Mouse (Mus musculus) CH12.LX (cell line): Measurements from ENCODE around the gene Zkscan1. TPM values are rescaled to one million over a fixed set of nuclear protein-coding genes. Genes with fewer than 3 reads are reported as not detected.

Experiments
- DNase-seq: peaks from one replicate; pipeline ENCODE4 v3.0.0-alpha.2; 2013; ENCODE audit errors: extremely low read depth
- H3K27ac ChIP-seq: 2 replicates; pipeline ENCODE4 v1.5.1; 2012; ENCODE audit warnings: low read depth, mild to moderate bottlenecking, control low read depth, moderate library complexity; ENCODE audit not compliant: insufficient read depth
- H3K27me3 ChIP-seq: replicated peaks from 2 replicates; pipeline ENCODE3; 2012; ENCODE audit warnings: inconsistent platforms
- H3K36me3 ChIP-seq, 2 experiments: replicated peaks in 1 of 2; 2 replicates each; pipeline versions ENCODE3 to v1.6.1; 2012; ENCODE audit warnings: inconsistent platforms in 1 of 2, low read length in 1 of 2, mild to moderate bottlenecking in 1 of 2, mixed read lengths in 1 of 2, moderate library complexity in 1 of 2; ENCODE audit not compliant: control insufficient read depth in 1 of 2, insufficient read depth in 1 of 2
- H3K4me1 ChIP-seq, 2 experiments: 2 replicates each; pipeline ENCODE4 v1.6.1; 2012; ENCODE audit warnings: inconsistent platforms in 1 of 2, moderate library complexity in 1 of 2; ENCODE audit not compliant: insufficient read depth in 2 of 2, control insufficient read depth in 1 of 2
- H3K4me2 ChIP-seq: 2 replicates; pipeline ENCODE4 v1.6.1; 2012; ENCODE audit warnings: low read depth, mild to moderate bottlenecking, control low read depth; ENCODE audit not compliant: poor library complexity, insufficient read depth, severe bottlenecking
- H3K4me3 ChIP-seq, 3 experiments: fragments of 150-350 bp in 1 of 3; sonication (generic) in 1 of 3; replicated peaks in 1 of 3; 2 replicates each; pipeline versions ENCODE3 to v1.5.1; 2011 to 2012; ENCODE audit warnings: low read depth in 2 of 3, low read length in 2 of 3, mild to moderate bottlenecking in 2 of 3, moderate library complexity in 2 of 3, control low read depth in 1 of 3, improper control_type of control experiment in 1 of 3, inconsistent platforms in 1 of 3, mixed read lengths in 1 of 3; ENCODE audit not compliant: poor library complexity in 1 of 3
- H3K79me2 ChIP-seq: replicated peaks from 2 replicates; pipeline ENCODE4 v1.6.1; 2012; ENCODE audit warnings: mild to moderate bottlenecking, moderate library complexity; ENCODE audit not compliant: control insufficient read depth, poor library complexity, insufficient read depth, severe bottlenecking; ENCODE audit errors: extremely low read depth
- H3K9ac ChIP-seq: 2 replicates; pipeline ENCODE4 v1.6.1; 2012; ENCODE audit warnings: low read depth, mild to moderate bottlenecking, control low read depth, moderate library complexity; ENCODE audit not compliant: insufficient read depth
- H3K9me3 ChIP-seq: replicated peaks from 2 replicates; pipeline ENCODE3; 2012; ENCODE audit warnings: low read length, inconsistent platforms, mixed read lengths
- BHLHE40 ChIP-seq: IDR thresholded peaks from 2 replicates; pipeline ENCODE4 v1.6.1; 2011; ENCODE audit warnings: mild to moderate bottlenecking, low read depth, low read length, improper control_type of control experiment
- CHD2 ChIP-seq: IDR thresholded peaks from 2 replicates; pipeline ENCODE4 v1.6.1; 2011; ENCODE audit warnings: low read length, improper control_type of control experiment
- EP300 ChIP-seq: IDR thresholded peaks from 2 replicates; pipeline ENCODE4 v1.6.1; 2011; ENCODE audit warnings: low read length, improper control_type of control experiment
- ETS1 ChIP-seq: conservative IDR thresholded peaks from 2 replicates; pipeline ENCODE4 v1.6.1; 2012; ENCODE audit warnings: low read depth, mild to moderate bottlenecking, inconsistent platforms, low read length, improper control_type of control experiment, moderate library complexity
- HCFC1 ChIP-seq: IDR thresholded peaks from 2 replicates; pipeline ENCODE4 v1.6.1; 2012; ENCODE audit warnings: low read depth, mild to moderate bottlenecking, inconsistent platforms, low read length, improper control_type of control experiment
- JUN ChIP-seq: IDR thresholded peaks from 2 replicates; pipeline ENCODE4 v1.6.1; 2011; ENCODE audit warnings: low read depth, mild to moderate bottlenecking, low read length, improper control_type of control experiment, moderate library complexity; ENCODE audit not compliant: insufficient read depth
- KAT2A ChIP-seq: IDR thresholded peaks from 2 replicates; pipeline ENCODE4 v1.6.1; 2012; ENCODE audit warnings: low read length, improper control_type of control experiment, inconsistent platforms; ENCODE audit not compliant: insufficient replicate concordance
- MAX ChIP-seq: IDR thresholded peaks from 2 replicates; pipeline ENCODE4 v1.6.1; 2011; ENCODE audit warnings: low read length, improper control_type of control experiment
- MAZ ChIP-seq: IDR thresholded peaks from 2 replicates; pipeline ENCODE4 v1.6.1; 2012; ENCODE audit warnings: low read depth, mild to moderate bottlenecking, inconsistent platforms, low read length, improper control_type of control experiment, moderate library complexity
- MXI1 ChIP-seq: IDR thresholded peaks from 2 replicates; pipeline ENCODE4 v1.6.1; 2011; ENCODE audit warnings: mild to moderate bottlenecking, low read depth, low read length, improper control_type of control experiment
- MYC ChIP-seq: IDR thresholded peaks from 2 replicates; pipeline ENCODE4 v1.6.1; 2011; ENCODE audit warnings: low read depth, mild to moderate bottlenecking, improper control_type of control experiment, low read length
- NELFE ChIP-seq: IDR thresholded peaks from 2 replicates; pipeline ENCODE4 v1.6.1; 2011; ENCODE audit warnings: low read depth, low read length, improper control_type of control experiment
- NRF1 ChIP-seq: IDR thresholded peaks from 2 replicates; pipeline ENCODE4 v1.6.1; 2014; ENCODE audit warnings: low read depth, mild to moderate bottlenecking, inconsistent platforms, low read length, improper control_type of control experiment, moderate library complexity
- PAX5 ChIP-seq: IDR thresholded peaks from 2 replicates; pipeline ENCODE4 v1.6.1; 2012; ENCODE audit warnings: low read length, inconsistent platforms, mixed read lengths
- POLR2A ChIP-seq: IDR thresholded peaks from 2 replicates; pipeline ENCODE4 v1.6.1; 2011; ENCODE audit warnings: low read depth, mild to moderate bottlenecking, improper control_type of control experiment, low read length
- POLR2AphosphoS2 ChIP-seq: IDR thresholded peaks from 2 replicates; pipeline ENCODE4 v1.6.1; 2011; ENCODE audit warnings: low read depth, low read length, improper control_type of control experiment
- RCOR1 ChIP-seq: conservative IDR thresholded peaks from 2 replicates; pipeline ENCODE4 v1.6.1; 2012; ENCODE audit warnings: low read depth, mild to moderate bottlenecking, inconsistent platforms, low read length, improper control_type of control experiment
- SIN3A ChIP-seq: IDR thresholded peaks from 2 replicates; pipeline ENCODE4 v1.6.1; 2012; ENCODE audit warnings: low read length, improper control_type of control experiment, inconsistent platforms
- SMC3 ChIP-seq: IDR thresholded peaks from 2 replicates; pipeline ENCODE4 v1.6.1; 2011; ENCODE audit warnings: low read depth, low read length, improper control_type of control experiment
- TBP ChIP-seq: conservative IDR thresholded peaks from 2 replicates; pipeline ENCODE4 v1.6.1; 2011; ENCODE audit warnings: low read depth, low read length, improper control_type of control experiment
- TCF12 ChIP-seq: IDR thresholded peaks from 2 replicates; pipeline ENCODE4 v1.6.1; 2014; ENCODE audit warnings: low read depth, mild to moderate bottlenecking, inconsistent platforms, low read length, improper control_type of control experiment
- UBTF ChIP-seq: IDR thresholded peaks from 2 replicates; pipeline ENCODE4 v1.6.1; 2012; ENCODE audit warnings: low read depth, mild to moderate bottlenecking, inconsistent platforms, low read length, improper control_type of control experiment, moderate library complexity
- ZKSCAN1 ChIP-seq: IDR thresholded peaks from 2 replicates; pipeline ENCODE4 v1.6.1; 2012; ENCODE audit warnings: low read depth, inconsistent platforms, low read length, improper control_type of control experiment, borderline replicate concordance
- ZNF384 ChIP-seq: IDR thresholded peaks from 2 replicates; pipeline ENCODE4 v1.6.1; 2012; ENCODE audit warnings: low read depth, low read length, improper control_type of control experiment, inconsistent platforms
- dilution Hi-C: fragments of 300-500 bp; cut with MboI; formaldehyde crosslinking; loops from 2 replicates; pipeline ENCODE4 v1.14.3; 2020; ENCODE audit warnings: low sequenced_read_pairs; ENCODE audit not compliant: extremely low pct_unique_long_range_greater_than_20kb, extremely low pct_ligation_motif_present
- in situ Hi-C: fragments of 300-500 bp; cut with MboI; formaldehyde crosslinking; loops from 3 replicates; pipeline ENCODE4 v1.14.3; 2019; ENCODE audit warnings: low sequenced_read_pairs, low pct_ligation_motif_present, low pct_unique_long_range_greater_than_20kb, mixed read lengths
- polyA plus RNA-seq: library from polyadenylated mRNA; unstranded; fragments of >175 nt; gene quantifications from 2 replicates; pipeline ENCODE4 v1.2.1, GENCODE M21; 2012; ENCODE audit warnings: low read depth; ENCODE audit not compliant: insufficient read length
- total RNA-seq, 2 experiments: library from RNA; depleted of rRNA; stranded (reverse); fragments of 300-350 nt in 1 of 2; fragments of >200 nt in 1 of 2; gene quantifications; 2 replicates each; pipeline ENCODE4 v1.2.3; 2012 to 2014

Gene Zkscan1
- total and polyA plus RNA-seq, 3 experiments: 9.2 to 10.7 (median 9.5) TPM

DNA sequence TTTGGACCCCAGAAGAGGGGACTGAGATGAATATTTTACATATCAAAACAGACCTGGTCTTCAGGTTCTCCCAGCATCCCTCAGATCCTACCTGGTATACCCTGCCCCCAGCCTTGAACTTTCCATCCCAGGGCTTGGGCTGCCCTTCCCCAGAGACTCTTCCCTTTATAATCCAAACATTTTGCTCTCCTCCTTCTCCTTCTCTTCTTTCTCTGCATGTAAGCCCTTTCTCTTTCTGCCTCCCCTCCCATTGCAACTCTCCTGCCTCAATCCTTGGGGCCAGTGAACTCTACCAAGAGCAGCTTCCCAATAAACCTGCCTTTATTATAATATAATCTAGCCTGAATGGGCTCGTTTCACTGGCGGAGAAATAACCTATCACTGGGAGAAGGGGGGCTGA lies 948 bp upstream of the Zkscan1 start:
- Histone ChIP-seq H3K4me1 (peaks cover 0 to 44% of the 10 kb centered on the region in 2 experiments; a peak in 2 of 4 replicates), H3K27ac (no peak overlapping the region), H3K4me2 (no peak overlapping the region), H3K79me2 (peaks cover 36% of the 10 kb centered on the region), H3K9me3 (no peaks in the 10 kb centered on the region), H3K36me3 (peaks cover 7 to 22% of the 10 kb centered on the region in 2 experiments), H3K9ac (no peak overlapping the region), H3K4me3 (no peak overlapping the region), H3K27me3 (no peaks in the 10 kb centered on the region)
- dilution Hi-C loops: no loop called here
- TF ChIP-seq CHD2: no peak
- TF ChIP-seq UBTF: no peak
- TF ChIP-seq KAT2A: no peak
- no peak for TF ChIP-seq MYC
- no peak for TF ChIP-seq BHLHE40
- TF ChIP-seq POLR2A: no peak
- no peak for TF ChIP-seq ZNF384
- TF ChIP-seq NRF1: no peak
- no peak for TF ChIP-seq ZKSCAN1
- TF ChIP-seq TCF12: no peak
- no peak for TF ChIP-seq JUN
- TF ChIP-seq HCFC1: no peak
- TF ChIP-seq RCOR1: no peak
- no peak for TF ChIP-seq MXI1
- no peak for TF ChIP-seq ETS1
- no peak for TF ChIP-seq SMC3
- TF ChIP-seq TBP: no peak
- no peak for TF ChIP-seq POLR2AphosphoS2
- in situ Hi-C loops: no loop called here
- no peak for DNase-seq

DNA sequence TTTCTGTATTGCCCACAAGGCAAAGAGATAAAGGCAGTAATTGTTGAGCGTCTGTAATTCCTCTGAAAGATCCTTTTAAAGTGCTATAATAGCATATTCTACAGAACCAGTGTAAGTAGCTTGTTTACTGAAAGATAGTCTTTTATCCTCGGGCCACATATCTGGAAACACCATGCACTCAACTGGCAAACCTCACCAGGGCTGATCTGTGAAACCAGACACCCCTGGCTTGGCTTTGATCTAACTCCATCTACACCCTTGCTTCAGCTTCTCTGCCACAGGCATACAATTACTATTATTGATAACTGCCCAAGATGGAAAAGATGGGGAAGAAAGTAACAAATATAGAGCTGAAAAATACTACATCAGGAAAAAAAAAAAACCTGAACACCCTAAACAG lies 377 bp upstream of the Zkscan1 start:
- Histone ChIP-seq H3K9me3 (no peaks in the 10 kb centered on the region), H3K4me2 (peak overlapping the region; percentile 76; the same call in 1 of the 2 replicates), H3K79me2 (peaks cover 42% of the 10 kb centered on the region), H3K36me3 (peaks cover 7 to 28% of the 10 kb centered on the region in 2 experiments), H3K27me3 (no peaks in the 10 kb centered on the region), H3K27ac (no peak overlapping the region), H3K4me1 (peaks cover 0 to 49% of the 10 kb centered on the region in 2 experiments; a peak in 2 of 4 replicates), H3K4me3 (peak overlapping the region in 1 of 3 experiments; percentile 73)
- DNase-seq: no peak
- in situ Hi-C loops: no loop called here
- dilution Hi-C loops: no loop called here
- TF ChIP-seq NELFE (no peak), EP300 (no peak), MAZ (no peak), SIN3A (no peak), MAX (no peak), ZKSCAN1 (no peak), TBP (no peak), PAX5 (no peak)
- TF ChIP-seq, all 38 proteins: peak for 0
- H3K9ac ChIP-seq: peak overlapping the region; percentile 55; the same call in 1 of the 2 replicates
